Mouse (Mus musculus) limb, embryonic 15.5 days (tissue): ENCODE data around the gene Mrpl14. TPM values are rescaled to one million over a fixed set of nuclear protein-coding genes. Genes with fewer than 3 reads are reported as not detected.

ENCODE experiments used
- ATAC-seq: fragments of 200-750 bp; cut with Nextera tagmentation; 2 replicates; pipeline ENCODE4 v1.8.0; 2017; ENCODE audit warnings: low read depth, moderate TSS enrichment; ENCODE audit not compliant: insufficient number of reproducible peaks, low FRiP score, low TSS enrichment
- H3K27ac ChIP-seq: fragments of 300-500 bp; sonication (generic); 2 replicates; pipeline ENCODE4 v1.5.1; 2015; ENCODE audit warnings: moderate library complexity, mild to moderate bottlenecking, inconsistent platforms
- H3K27me3 ChIP-seq: fragments of 300-500 bp; sonication (generic); 2 replicates; pipeline ENCODE4 v1.6.1; 2015; ENCODE audit warnings: inconsistent platforms
- H3K36me3 ChIP-seq: fragments of 300-500 bp; sonication (generic); 2 replicates; pipeline ENCODE4 v1.6.1; 2015; ENCODE audit warnings: inconsistent platforms
- H3K4me1 ChIP-seq: fragments of 300-500 bp; sonication (generic); 2 replicates; pipeline ENCODE4 v1.6.1; 2015; ENCODE audit warnings: inconsistent platforms
- H3K4me2 ChIP-seq: fragments of 300-500 bp; sonication (generic); 2 replicates; pipeline ENCODE4 v1.6.1; 2015; ENCODE audit warnings: mild to moderate bottlenecking, inconsistent platforms
- H3K4me3 ChIP-seq: fragments of 300-500 bp; sonication (generic); 2 replicates; pipeline ENCODE4 v1.5.1; 2015; ENCODE audit warnings: mild to moderate bottlenecking, inconsistent platforms
- H3K9ac ChIP-seq: fragments of 300-500 bp; sonication (generic); 2 replicates; pipeline ENCODE4 v1.6.1; 2015; ENCODE audit warnings: inconsistent platforms
- H3K9me3 ChIP-seq: fragments of 300-500 bp; sonication (generic); 2 replicates; pipeline ENCODE4 v1.6.1; 2016; ENCODE audit warnings: inconsistent platforms
- WGBS: fragments of 180-500 bp; shearing (Covaris S2); methylation state at CpG from one replicate; pipeline ENCODE4 v1.1.7; 2015; 5-methylcytosine and 5-hydroxymethylcytosine counted together
- polyA plus RNA-seq: library from polyadenylated mRNA; unstranded; fragments of >200 nt; fragmentation: Nextera tagmentation; extraction: Ambion mirVana; gene quantifications from 2 replicates; pipeline ENCODE4 v1.2.1, GENCODE M21; 2015

The Mrpl14 gene
- polyA plus RNA-seq, 1 experiment from 2014 or later = 143 TPM

GRCm38 (mm10) chr17:45690044-45690443 lies 3.9 kb downstream of the Mrpl14 start:
- no peak for ATAC-seq
- Histone ChIP-seq H3K4me2 (no peak overlapping the region), H3K4me3 (no peak overlapping the region), H3K9me3 (no peaks in the 10 kb centered on the region), H3K4me1 (peaks cover 23% of the 10 kb centered on the region), H3K9ac (no peak overlapping the region), H3K36me3 (no peaks in the 10 kb centered on the region), H3K27me3 (no peaks in the 10 kb centered on the region), H3K27ac (no peak overlapping the region)
- WGBS = 81% methylated on average over 4 of the region's 4 CpGs

- Histone ChIP-seq H3K9me3 (no peaks in the 10 kb centered on the region), H3K36me3 (peaks cover 9% of the 10 kb centered on the region), H3K4me3 (no peak overlapping the region), H3K27me3 (no peaks in the 10 kb centered on the region), H3K27ac (no peak overlapping the region), H3K4me1 (peaks cover 15% of the 10 kb centered on the region), H3K4me2 (no peak overlapping the region), H3K9ac (no peak overlapping the region)
- 79% methylated on average over 5 of the region's 5 CpGs for WGBS
- no peak for ATAC-seq
Observed at GRCm38 (mm10) chr17:45692159-45692558, 6.0 kb downstream of the Mrpl14 start.

- Histone ChIP-seq H3K27me3 (no peaks in the 10 kb centered on the region), H3K9ac (no peak overlapping the region), H3K27ac (no peak overlapping the region), H3K4me2 (no peak overlapping the region), H3K4me3 (no peak overlapping the region), H3K36me3 (peaks cover 22% of the 10 kb centered on the region), H3K9me3 (no peaks in the 10 kb centered on the region), H3K4me1 (peaks cover 3% of the 10 kb centered on the region; the same call in 1 of the 2 replicates)
- 83% methylated on average over 18 of the region's 18 CpGs for WGBS
- ATAC-seq = no peak
Observed at GRCm38 (mm10) chr17:45693812-45694565, 7.9 kb downstream of the Mrpl14 start.

- H3K9ac ChIP-seq = no peak overlapping the region
- no peak overlapping the region for H3K4me3 ChIP-seq
- ATAC-seq = no peak
- no peak overlapping the region for H3K27ac ChIP-seq
- H3K4me1 ChIP-seq = peaks cover 3% of the 10 kb centered on the region; the same call in 1 of the 2 replicates
- no peak overlapping the region for H3K4me2 ChIP-seq
- H3K27me3 ChIP-seq = no peaks in the 10 kb centered on the region
- WGBS = 75% methylated on average over 23 of the region's 23 CpGs
- no peaks in the 10 kb centered on the region for H3K9me3 ChIP-seq
- peaks cover 31% of the 10 kb centered on the region for H3K36me3 ChIP-seq
Observed at GRCm38 (mm10) chr17:45695227-45696120, 9.4 kb downstream of the Mrpl14 start.

- Histone ChIP-seq H3K4me1 (peaks cover 3% of the 10 kb centered on the region; the same call in 1 of the 2 replicates), H3K9ac (no peak overlapping the region), H3K4me3 (no peak overlapping the region), H3K27me3 (no peaks in the 10 kb centered on the region), H3K27ac (peak overlapping the region; percentile 48), H3K9me3 (no peaks in the 10 kb centered on the region), H3K36me3 (peaks cover 31% of the 10 kb centered on the region), H3K4me2 (no peak overlapping the region)
- 77% methylated on average over 9 of the region's 9 CpGs for WGBS
- no peak for ATAC-seq
Observed at GRCm38 (mm10) chr17:45696981-45697380, 10.9 kb downstream of the Mrpl14 start.

GRCm38 (mm10) chr17:45698368-45698767 lies 12.2 kb downstream of the Mrpl14 start:
- Histone ChIP-seq H3K9me3 (no peaks in the 10 kb centered on the region), H3K4me1 (peaks cover 10% of the 10 kb centered on the region), H3K4me3 (no peak overlapping the region), H3K36me3 (peaks cover 31% of the 10 kb centered on the region), H3K27me3 (no peaks in the 10 kb centered on the region), H3K4me2 (no peak overlapping the region), H3K27ac (no peak overlapping the region), H3K9ac (no peak overlapping the region)
- no peak for ATAC-seq
- WGBS = 78% methylated on average over 6 of the region's 6 CpGs

- H3K4me1 ChIP-seq = peaks cover 8% of the 10 kb centered on the region
Observed at GRCm38 (mm10) chr17:45699039-45699740, 13.1 kb downstream of the Mrpl14 start.

GRCm38 (mm10) chr17:45700496-45701235 lies 14.5 kb downstream of the Mrpl14 start:
- WGBS = 44% methylated on average over 11 of the region's 16 CpGs
- Histone ChIP-seq H3K4me1 (peaks cover 8% of the 10 kb centered on the region), H3K9ac (no peak overlapping the region), H3K27ac (no peak overlapping the region), H3K27me3 (no peaks in the 10 kb centered on the region), H3K4me3 (no peak overlapping the region), H3K4me2 (no peak overlapping the region), H3K9me3 (no peaks in the 10 kb centered on the region), H3K36me3 (peaks cover 31% of the 10 kb centered on the region)
- ATAC-seq = no peak

More at GRCm38 (mm10) chr17:45699039-45699740, 13.1 kb downstream of the Mrpl14 start:
- Histone ChIP-seq H3K4me2 (no peak overlapping the region), H3K4me3 (no peak overlapping the region), H3K27ac (no peak overlapping the region), H3K9me3 (no peaks in the 10 kb centered on the region), H3K36me3 (peaks cover 31% of the 10 kb centered on the region), H3K27me3 (no peaks in the 10 kb centered on the region), H3K9ac (no peak overlapping the region)
- 78% methylated on average over 3 of the region's 3 CpGs for WGBS
- ATAC-seq = no peak

- Histone ChIP-seq H3K4me3 (no peak overlapping the region), H3K27ac (no peak overlapping the region), H3K36me3 (peaks cover 31% of the 10 kb centered on the region), H3K9ac (no peak overlapping the region), H3K4me2 (no peak overlapping the region), H3K27me3 (no peaks in the 10 kb centered on the region), H3K9me3 (no peaks in the 10 kb centered on the region), H3K4me1 (peaks cover 8% of the 10 kb centered on the region)
- ATAC-seq = no peak
- 79% methylated on average over 9 of the region's 9 CpGs for whole genome bisulfite sequencing
Observed at GRCm38 (mm10) chr17:45701236-45701591, 15.1 kb downstream of the Mrpl14 start.

GRCm38 (mm10) chr17:45702254-45702653 lies 16.1 kb downstream of the Mrpl14 start:
- Histone ChIP-seq H3K9me3 (no peaks in the 10 kb centered on the region), H3K4me1 (peaks cover 8% of the 10 kb centered on the region), H3K4me2 (no peak overlapping the region), H3K36me3 (peaks cover 22% of the 10 kb centered on the region), H3K4me3 (no peak overlapping the region), H3K27ac (no peak overlapping the region), H3K27me3 (no peaks in the 10 kb centered on the region), H3K9ac (no peak overlapping the region)
- WGBS = 46% methylated on average over 4 of the region's 4 CpGs
- ATAC-seq = no peak

- Histone ChIP-seq H3K4me2 (no peak overlapping the region), H3K4me1 (peaks cover 8% of the 10 kb centered on the region), H3K36me3 (peaks cover 15% of the 10 kb centered on the region), H3K9me3 (no peaks in the 10 kb centered on the region), H3K27me3 (no peaks in the 10 kb centered on the region), H3K4me3 (no peak overlapping the region), H3K9ac (no peak overlapping the region), H3K27ac (no peak overlapping the region)
- no peak for ATAC-seq
- 59% methylated on average over 7 of the region's 7 CpGs for whole genome bisulfite sequencing
Observed at GRCm38 (mm10) chr17:45703187-45703586, 17.1 kb downstream of the Mrpl14 start.
